Mouse (Mus musculus): ENCODE data around the gene Ccdc87.
A peak's percentile ranks its signal among the peaks of the same experiment; 100 is the strongest.

- TF ChIP-seq ZNF384 (IDR thresholded peaks at IDR 0.05; ENCODE audit: low read depth, low read length) (no peak), GABPA (IDR thresholded peaks at IDR 0.05; ENCODE audit: insufficient replicate concordance, low read depth, low read length) (no peak), CTCF (conservative IDR thresholded peaks at IDR 0.05 in 1 of 2, IDR thresholded peaks at IDR 0.05 in 1 of 2; ENCODE audit: low read depth in 2 of 2, low read length in 2 of 2) (no peak), MEF2A (IDR thresholded peaks at IDR 0.05; ENCODE audit: borderline replicate concordance, low read depth, low read length) (no peak), NRF1 (IDR thresholded peaks at IDR 0.05; ENCODE audit: low read depth, low read length) (peak; percentile 89), POLR2A (IDR thresholded peaks at IDR 0.05; ENCODE audit: low read depth, low read length) (peak; percentile 99), BHLHE40 (IDR thresholded peaks at IDR 0.05; ENCODE audit: low read depth, low read length) (0 out of 2 replicates have a peak, but pooled peaks have one; percentile 15), MAX (IDR thresholded peaks at IDR 0.05; ENCODE audit: low read length) (peak; percentile 94), TCF12 (IDR thresholded peaks at IDR 0.05; ENCODE audit: low read depth, low read length) (peak; percentile 88)
Measured at GRCm38 (mm10) chr19:4811063-4811908, 27.9 kb upstream of the Ccdc87 start, which contains the start of the genes Gm21992 and Rbm14.

Data from CH12.LX (cell line).